Mouse (Mus musculus): ENCODE measurements around the gene Frem1.
A peak's percentile ranks its signal among the peaks of the same experiment; 100 is the strongest.

The Frem1 gene

GRCm38 (mm10) chr4:83051634-83052577 lies at the start of gene Frem1:
TSS of gene Frem1 (minus strand) at chr4:83052339.
- peak; percentile 87 for DNase-seq

GRCm38 (mm10) chr4:83099025-83099424 lies 46.9 kb upstream of the Frem1 start:
- peak; percentile 43 for DNase-seq

GRCm38 (mm10) chr4:83093941-83094340 lies 41.8 kb upstream of the Frem1 start:
- DNase-seq: peak; percentile 43

- peak; percentile 96 for DNase-seq
Measured at GRCm38 (mm10) chr4:83090691-83091448, 38.7 kb upstream of the Frem1 start.

GRCm38 (mm10) chr4:83080364-83081174 lies 28.4 kb upstream of the Frem1 start:
- DNase-seq: peak; percentile 63

GRCm38 (mm10) chr4:83064191-83064590 lies 12.1 kb upstream of the Frem1 start:
- peak; percentile 6 for DNase-seq

GRCm38 (mm10) chr4:83061564-83061963 lies 9.4 kb upstream of the Frem1 start:
- DNase-seq: no peak

- DNase-seq: peak; percentile 24
Measured at GRCm38 (mm10) chr4:83058617-83059016, 6.5 kb upstream of the Frem1 start.

- DNase-seq: peak; percentile 19
Measured at GRCm38 (mm10) chr4:83058182-83058581, 6.0 kb upstream of the Frem1 start.

GRCm38 (mm10) chr4:83056496-83056895 lies 4.4 kb upstream of the Frem1 start:
- DNase-seq: no peak

- DNase-seq: peak; percentile 56
Measured at GRCm38 (mm10) chr4:83055444-83055843, 3.3 kb upstream of the Frem1 start.

GRCm38 (mm10) chr4:83053206-83053605 lies 1.1 kb upstream of the Frem1 start:
- DNase-seq: peak; percentile 62

- peak; percentile 28 for DNase-seq
Measured at GRCm38 (mm10) chr4:83051176-83051575, 963 bp downstream of the Frem1 start.

- peak; percentile 82 for DNase-seq
Measured at GRCm38 (mm10) chr4:83050151-83050796, 1.9 kb downstream of the Frem1 start.

GRCm38 (mm10) chr4:83049288-83049687 lies 2.9 kb downstream of the Frem1 start:
- DNase-seq: peak; percentile 63

GRCm38 (mm10) chr4:83048561-83048960 lies 3.6 kb downstream of the Frem1 start:
- DNase-seq: peak; percentile 61

- DNase-seq: no peak
Measured at GRCm38 (mm10) chr4:83046806-83047205, 5.3 kb downstream of the Frem1 start.

- peak; percentile 35 for DNase-seq
Measured at GRCm38 (mm10) chr4:83046069-83046468, 6.1 kb downstream of the Frem1 start.

GRCm38 (mm10) chr4:83045266-83045665 lies 6.9 kb downstream of the Frem1 start:
- DNase-seq: peak; percentile 5

GRCm38 (mm10) chr4:83040780-83041179 lies 11.4 kb downstream of the Frem1 start:
- peak; percentile 70 for DNase-seq

- DNase-seq: no peak
Measured at GRCm38 (mm10) chr4:83032780-83033179, 19.4 kb downstream of the Frem1 start.

GRCm38 (mm10) chr4:83031591-83031990 lies 20.5 kb downstream of the Frem1 start:
- DNase-seq: peak; percentile 45

All from heart, adult 11 months (tissue).